Mouse (Mus musculus): ENCODE measurements around the gene Smim17. TPM values are rescaled to one million over a fixed set of nuclear protein-coding genes. Genes with fewer than 3 reads are reported as not detected.
"Not testable (repeated sequence)": the region's sequence is repeated elsewhere in the genome, so short reads cannot be mapped to it uniquely, and the experiment has no call there.

Smim17 gene
- polyA plus RNA-seq, 1 experiment = 7.5 TPM

GRCm38 (mm10) chr7:6367185-6367584 lies 31.3 kb upstream of the Smim17 start:
- no peak for TF ChIP-seq POLR2A (IDR thresholded peaks at IDR 0.05; ENCODE audit: extremely low read depth, insufficient read depth, low read length)
- TF ChIP-seq CTCF (IDR thresholded peaks at IDR 0.05; ENCODE audit: extremely low read depth, insufficient read depth, low read length) = no peak
- H3K27ac ChIP-seq (ENCODE audit: insufficient read depth, low read length) = no peak overlapping the region
- H3K4me3 ChIP-seq (ENCODE audit: insufficient read depth, low read length) = no peak overlapping the region
- H3K4me1 ChIP-seq (ENCODE audit: control insufficient read depth, insufficient read depth, low read length) = no peaks in the 10 kb centered on the region; the same call in 1 of the 2 replicates

- not testable (repeated sequence) for H3K27ac ChIP-seq (ENCODE audit: insufficient read depth, low read length); H3K4me1 ChIP-seq (ENCODE audit: control insufficient read depth, insufficient read depth, low read length); H3K4me3 ChIP-seq (ENCODE audit: insufficient read depth, low read length)
These were observed 30.4 kb upstream of the Smim17 start for GRCm38 (mm10) chr7:6368146-6368545.

- TF ChIP-seq POLR2A (IDR thresholded peaks at IDR 0.05; ENCODE audit: extremely low read depth, insufficient read depth, low read length) = no peak
- TF ChIP-seq CTCF (IDR thresholded peaks at IDR 0.05; ENCODE audit: extremely low read depth, insufficient read depth, low read length) = no peak
- no peaks in the 10 kb centered on the region for H3K4me1 ChIP-seq (ENCODE audit: control insufficient read depth, insufficient read depth, low read length)
- no peak overlapping the region for H3K4me3 ChIP-seq (ENCODE audit: insufficient read depth, low read length)
- H3K27ac ChIP-seq (ENCODE audit: insufficient read depth, low read length) = no peak overlapping the region
These were observed 29.1 kb upstream of the Smim17 start for GRCm38 (mm10) chr7:6369460-6369859.

GRCm38 (mm10) chr7:6372993-6373392 lies 25.5 kb upstream of the Smim17 start:
- TF ChIP-seq POLR2A (IDR thresholded peaks at IDR 0.05; ENCODE audit: extremely low read depth, insufficient read depth, low read length) (no peak), CTCF (IDR thresholded peaks at IDR 0.05; ENCODE audit: extremely low read depth, insufficient read depth, low read length) (no peak)
- H3K4me3 ChIP-seq (ENCODE audit: insufficient read depth, low read length) = no peak overlapping the region
- no peaks in the 10 kb centered on the region for H3K4me1 ChIP-seq (ENCODE audit: control insufficient read depth, insufficient read depth, low read length)
- no peak overlapping the region for H3K27ac ChIP-seq (ENCODE audit: insufficient read depth, low read length)

- Histone ChIP-seq H3K4me1 (ENCODE audit: control insufficient read depth, insufficient read depth, low read length) (no peaks in the 10 kb centered on the region), H3K27ac (ENCODE audit: insufficient read depth, low read length) (no peak overlapping the region), H3K4me3 (ENCODE audit: insufficient read depth, low read length) (no peak overlapping the region)
- TF ChIP-seq POLR2A (IDR thresholded peaks at IDR 0.05; ENCODE audit: extremely low read depth, insufficient read depth, low read length) (no peak), CTCF (IDR thresholded peaks at IDR 0.05; ENCODE audit: extremely low read depth, insufficient read depth, low read length) (no peak)
These were observed 20.1 kb upstream of the Smim17 start for GRCm38 (mm10) chr7:6378441-6378840.

GRCm38 (mm10) chr7:6381431-6381830 lies 17.1 kb upstream of the Smim17 start:
- no peak for TF ChIP-seq POLR2A (IDR thresholded peaks at IDR 0.05; ENCODE audit: extremely low read depth, insufficient read depth, low read length)
- no peak for TF ChIP-seq CTCF (IDR thresholded peaks at IDR 0.05; ENCODE audit: extremely low read depth, insufficient read depth, low read length)
- H3K4me3 ChIP-seq (ENCODE audit: insufficient read depth, low read length) = no peak overlapping the region
- peaks cover 5% of the 10 kb centered on the region; the same call in 1 of the 2 replicates for H3K4me1 ChIP-seq (ENCODE audit: control insufficient read depth, insufficient read depth, low read length)
- H3K27ac ChIP-seq (ENCODE audit: insufficient read depth, low read length) = no peak overlapping the region

- no peak for TF ChIP-seq POLR2A (IDR thresholded peaks at IDR 0.05; ENCODE audit: extremely low read depth, insufficient read depth, low read length)
- no peak for TF ChIP-seq CTCF (IDR thresholded peaks at IDR 0.05; ENCODE audit: extremely low read depth, insufficient read depth, low read length)
- Histone ChIP-seq H3K4me1 (ENCODE audit: control insufficient read depth, insufficient read depth, low read length) (peaks cover 5% of the 10 kb centered on the region; the same call in 1 of the 2 replicates), H3K27ac (ENCODE audit: insufficient read depth, low read length) (no peak within 1 kb of the TSS), H3K4me3 (ENCODE audit: insufficient read depth, low read length) (peak within 1 kb of the TSS; percentile 85)
These were observed 15.5 kb upstream of the Smim17 start, which contains the start of gene Zfp28 for GRCm38 (mm10) chr7:6383044-6383455. Zfp28 (plus strand) TSS chr7:6383295.

- no peak for TF ChIP-seq CTCF (IDR thresholded peaks at IDR 0.05; ENCODE audit: extremely low read depth, insufficient read depth, low read length)
- TF ChIP-seq POLR2A (IDR thresholded peaks at IDR 0.05; ENCODE audit: extremely low read depth, insufficient read depth, low read length) = no peak
- H3K4me1 ChIP-seq (ENCODE audit: control insufficient read depth, insufficient read depth, low read length) = peaks cover 5% of the 10 kb centered on the region; the same call in 1 of the 2 replicates
- H3K27ac ChIP-seq (ENCODE audit: insufficient read depth, low read length) = no peak overlapping the region
- H3K4me3 ChIP-seq (ENCODE audit: insufficient read depth, low read length) = peak overlapping the region; percentile 85; the same call in 1 of the 2 replicates
These were observed 14.5 kb upstream of the Smim17 start for GRCm38 (mm10) chr7:6384011-6384410.

- H3K27ac ChIP-seq (ENCODE audit: insufficient read depth, low read length) = no peak overlapping the region
- H3K4me3 ChIP-seq (ENCODE audit: insufficient read depth, low read length) = no peak overlapping the region
- peaks cover 5% of the 10 kb centered on the region; the same call in 1 of the 2 replicates for H3K4me1 ChIP-seq (ENCODE audit: control insufficient read depth, insufficient read depth, low read length)
- TF ChIP-seq CTCF (IDR thresholded peaks at IDR 0.05; ENCODE audit: extremely low read depth, insufficient read depth, low read length) (no peak), POLR2A (IDR thresholded peaks at IDR 0.05; ENCODE audit: extremely low read depth, insufficient read depth, low read length) (no peak)
These were observed 11.5 kb upstream of the Smim17 start for GRCm38 (mm10) chr7:6386995-6387394.

- Histone ChIP-seq H3K4me1 (ENCODE audit: control insufficient read depth, insufficient read depth, low read length) (peaks cover under 1% of the 10 kb centered on the region; the same call in 1 of the 2 replicates), H3K4me3 (ENCODE audit: insufficient read depth, low read length) (no peak overlapping the region), H3K27ac (ENCODE audit: insufficient read depth, low read length) (no peak overlapping the region)
- TF ChIP-seq CTCF (IDR thresholded peaks at IDR 0.05; ENCODE audit: extremely low read depth, insufficient read depth, low read length) = no peak
- no peak for TF ChIP-seq POLR2A (IDR thresholded peaks at IDR 0.05; ENCODE audit: extremely low read depth, insufficient read depth, low read length)
These were observed 9.5 kb upstream of the Smim17 start for GRCm38 (mm10) chr7:6388971-6389370.

Measured in cortical plate, adult 2 months (tissue).